Mouse (Mus musculus) hindbrain, postnatal 0 days (tissue): ENCODE results near the gene Grb7. TPM values are rescaled to one million over a fixed set of nuclear protein-coding genes. Genes with fewer than 3 reads are reported as not detected.
A peak's percentile ranks its signal among the peaks of the same experiment; 100 is the strongest.

Source experiments
- ATAC-seq: fragments of 200-750 bp; cut with Nextera tagmentation; 2 replicates; pipeline ENCODE4 v1.8.0; 2017; ENCODE audit warnings: mild to moderate bottlenecking, moderate TSS enrichment, moderate library complexity
- DNase-seq: peaks from one replicate; pipeline ENCODE4 v3.0.0-alpha.2; 2015; ENCODE audit warnings: low spot score
- H3K27ac ChIP-seq: fragments of 300-500 bp; sonication (generic); 2 replicates; pipeline ENCODE4 v1.5.1; 2014; ENCODE audit warnings: mild to moderate bottlenecking
- H3K27me3 ChIP-seq: fragments of 300-500 bp; sonication (generic); 2 replicates; pipeline ENCODE4 v1.6.1; 2014; ENCODE audit warnings: low read length, mixed read lengths; ENCODE audit not compliant: insufficient read depth
- H3K36me3 ChIP-seq: fragments of 300-500 bp; sonication (generic); 2 replicates; pipeline ENCODE4 v1.6.1; 2014; ENCODE audit warnings: low read length, mixed read lengths; ENCODE audit not compliant: insufficient read depth
- H3K4me1 ChIP-seq: fragments of 300-500 bp; sonication (generic); 2 replicates; pipeline ENCODE4 v1.6.1; 2014; ENCODE audit warnings: antibody characterized with exemption, low read length, mixed read lengths; ENCODE audit not compliant: insufficient read depth
- H3K4me2 ChIP-seq: fragments of 300-500 bp; sonication (generic); 2 replicates; pipeline ENCODE4 v1.6.1; 2014; ENCODE audit warnings: low read depth, mild to moderate bottlenecking, low read length, moderate library complexity, mixed read lengths
- H3K4me3 ChIP-seq: fragments of 300-500 bp; sonication (generic); 2 replicates; pipeline ENCODE4 v1.5.1; 2014; ENCODE audit warnings: low read length
- H3K9ac ChIP-seq: fragments of 300-500 bp; sonication (generic); replicated peaks from 2 replicates; pipeline ENCODE4 v1.6.1; 2014; ENCODE audit warnings: mild to moderate bottlenecking, low read length, moderate library complexity, mixed read lengths
- H3K9me3 ChIP-seq: fragments of 300-500 bp; sonication (generic); 2 replicates; pipeline ENCODE4 v1.6.1; 2016; ENCODE audit warnings: low read length, mixed read lengths
- CTCF ChIP-seq: IDR thresholded peaks from 2 replicates; pipeline ENCODE4 v1.5.1; 2016; ENCODE audit warnings: antibody characterized with exemption, control low read depth, low read depth
- whole genome bisulfite sequencing: fragments of 180-500 bp; shearing (Covaris S2); extraction: QIAGEN DNeasy Blood & Tissue Kit; methylation state at CpG from one replicate; pipeline ENCODE4 v1.1.7; 2014; 5-methylcytosine and 5-hydroxymethylcytosine counted together
- polyA plus RNA-seq: library from polyadenylated mRNA; unstranded; fragments of >200 nt; fragmentation: Nextera tagmentation; extraction: Ambion mirVana; gene quantifications from 2 replicates; pipeline ENCODE4 v1.2.1, GENCODE M21; 2015
- total RNA-seq: library from RNA; depleted of rRNA; stranded (reverse); fragments of >200 nt; gene quantifications from 2 replicates; pipeline ENCODE4 v1.2.3, GENCODE M21; 2014; rRNA removed

The Grb7 gene
- total RNA-seq (1.5 and 2.7 TPM in 2 replicates), polyA plus RNA-seq (1.7 and 2.0 TPM in 2 replicates)

DNA sequence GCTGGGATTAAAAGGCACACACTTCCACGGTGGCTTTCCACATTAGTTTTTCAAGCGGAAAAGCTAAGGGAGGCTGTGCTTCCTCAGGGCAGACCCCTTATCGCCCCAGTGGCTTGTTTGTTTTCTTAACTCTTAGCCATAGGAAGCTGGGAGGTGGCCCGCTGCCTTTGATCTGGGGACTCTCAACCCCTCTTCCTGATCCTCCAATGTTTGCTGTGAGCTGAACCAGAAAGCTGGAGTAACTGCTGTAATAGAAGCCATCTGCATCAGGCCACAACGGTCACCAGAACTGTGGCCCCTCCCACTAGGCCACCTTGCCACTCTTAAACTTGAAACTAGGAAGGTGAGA lies at the start of gene Grb7:
Gene Grb7 (plus strand): TSS at position 182 of the 349 bp plus-strand sequence.
- no peaks in the 10 kb centered on the region for H3K9me3 ChIP-seq
- H3K9ac ChIP-seq = 0 out of 2 replicates have a peak within 1 kb of the TSS, but pooled peaks have one; percentile 5
- H3K36me3 ChIP-seq = no peaks in the 10 kb centered on the region
- no peak within 1 kb of the TSS; the same call in 1 of the 2 replicates for H3K27ac ChIP-seq
- no peaks in the 10 kb centered on the region for H3K4me1 ChIP-seq
- peak within 1 kb of the TSS; percentile 29 for H3K4me3 ChIP-seq
- DNase-seq = no peak
- ATAC-seq = no peak
- WGBS = 20% methylated on average over 5 of the region's 5 CpGs
- peaks cover 16% of the 10 kb centered on the region; the same call in 1 of the 2 replicates for H3K27me3 ChIP-seq
- no peak for TF ChIP-seq CTCF
- peak within 1 kb of the TSS; percentile 37 for H3K4me2 ChIP-seq

DNA sequence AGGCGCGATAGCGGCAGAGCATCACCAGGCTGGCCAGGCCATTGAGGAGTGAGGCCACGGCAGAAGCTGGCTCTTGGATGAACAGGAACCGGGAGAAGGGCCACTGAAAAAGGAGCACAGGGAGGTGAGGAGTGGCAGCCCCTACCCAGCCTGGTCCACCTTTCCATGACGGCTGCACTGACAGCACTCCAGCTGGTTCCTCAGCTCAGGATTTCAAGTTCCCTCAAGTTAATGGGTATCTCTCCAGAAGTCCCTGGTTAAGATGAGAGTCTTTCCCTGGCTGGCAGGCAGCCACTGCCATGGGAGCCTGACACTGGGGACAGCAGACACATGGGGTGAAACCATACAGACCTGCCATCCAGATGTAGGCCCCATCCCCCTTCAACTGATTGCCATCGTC lies 48.2 kb upstream of the Grb7 start:
- ATAC-seq = no peak
- 84% methylated on average over 7 of the region's 7 CpGs for WGBS

DNA sequence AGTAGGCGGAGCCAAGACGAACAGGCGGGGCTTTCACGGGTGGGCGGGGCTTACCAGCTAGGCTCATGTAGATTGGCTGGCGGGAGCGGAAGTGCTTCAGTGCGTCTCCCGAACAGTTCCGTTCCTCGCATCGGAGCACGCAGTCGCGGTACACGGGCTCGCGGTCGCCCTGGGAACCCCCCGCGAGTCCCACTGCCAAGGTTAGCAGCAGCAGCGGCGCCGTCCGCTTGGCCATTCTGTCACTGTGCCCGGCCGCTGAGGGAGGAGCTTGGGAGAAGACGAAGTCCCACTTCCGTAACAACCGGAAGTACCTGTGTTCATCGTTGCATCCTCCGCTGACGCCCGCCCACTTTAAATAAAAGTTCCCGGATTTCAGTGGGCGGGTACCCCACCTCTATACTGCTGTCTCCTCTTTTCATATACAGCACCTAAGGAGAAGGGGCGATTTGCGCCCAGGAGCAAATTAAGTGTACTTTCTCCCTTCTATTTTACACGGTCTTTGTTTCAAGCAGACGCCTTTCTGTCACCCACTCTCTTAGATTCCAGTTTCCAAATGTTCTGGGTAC lies 46.0 kb upstream of the Grb7 start, which contains the start of gene Pgap3:
Gene Pgap3 (minus strand): TSS at position 330 of the 566 bp plus-strand sequence.
- Histone ChIP-seq H3K9ac (peak within 1 kb of the TSS; percentile 70), H3K4me1 (peaks cover 10% of the 10 kb centered on the region), H3K27me3 (no peaks in the 10 kb centered on the region; the same call in 1 of the 2 replicates), H3K36me3 (no peaks in the 10 kb centered on the region), H3K4me2 (peak within 1 kb of the TSS; percentile 83), H3K4me3 (peak within 1 kb of the TSS; percentile 54), H3K27ac (peak within 1 kb of the TSS; percentile 95), H3K9me3 (no peaks in the 10 kb centered on the region)
- no peak for TF ChIP-seq CTCF
- ATAC-seq = peak; percentile 96
- under 1% methylated on average over 40 of the region's 40 CpGs for WGBS
- DNase-seq = peak; percentile 95

More for the DNA sequence above, 48.2 kb upstream of the Grb7 start:
- Histone ChIP-seq H3K9ac (no peak overlapping the region), H3K9me3 (no peaks in the 10 kb centered on the region), H3K27ac (no peak overlapping the region), H3K36me3 (no peaks in the 10 kb centered on the region), H3K4me3 (no peak overlapping the region), H3K4me2 (no peak overlapping the region), H3K27me3 (no peaks in the 10 kb centered on the region), H3K4me1 (peaks cover 10% of the 10 kb centered on the region)
- no peak for TF ChIP-seq CTCF
- no peak for DNase-seq

DNA sequence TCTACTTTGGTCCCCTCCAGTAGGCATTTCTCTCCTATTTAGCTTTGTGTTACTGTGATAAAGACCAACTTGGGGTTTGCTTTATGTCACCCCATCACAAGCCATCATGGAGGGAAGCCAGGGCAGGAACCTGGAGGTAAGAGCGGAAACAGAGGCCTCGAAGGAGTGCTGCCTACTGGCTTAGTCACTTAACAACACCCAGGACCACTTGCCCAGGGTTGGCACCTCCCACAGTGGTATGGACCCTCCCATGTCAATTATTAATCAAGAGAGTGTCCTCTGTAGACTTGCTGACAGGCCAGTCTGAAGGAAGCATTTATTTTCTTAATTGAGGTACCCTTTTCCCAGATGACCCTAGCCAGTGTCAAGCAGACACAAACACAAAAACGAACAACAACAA lies 45.4 kb upstream of the Grb7 start:
- peak overlapping the region; percentile 83 for H3K4me2 ChIP-seq
- H3K27ac ChIP-seq = peak overlapping the region; percentile 95
- H3K36me3 ChIP-seq = no peaks in the 10 kb centered on the region
- no peaks in the 10 kb centered on the region; the same call in 1 of the 2 replicates for H3K27me3 ChIP-seq
- WGBS = 56% methylated on average over 3 of the region's 3 CpGs
- H3K4me3 ChIP-seq = peak overlapping the region; percentile 54
- H3K9me3 ChIP-seq = no peaks in the 10 kb centered on the region
- DNase-seq (no peak), ATAC-seq (no peak)
- H3K9ac ChIP-seq = peak overlapping the region; percentile 70
- no peak for TF ChIP-seq CTCF
- H3K4me1 ChIP-seq = peaks cover 10% of the 10 kb centered on the region

DNA sequence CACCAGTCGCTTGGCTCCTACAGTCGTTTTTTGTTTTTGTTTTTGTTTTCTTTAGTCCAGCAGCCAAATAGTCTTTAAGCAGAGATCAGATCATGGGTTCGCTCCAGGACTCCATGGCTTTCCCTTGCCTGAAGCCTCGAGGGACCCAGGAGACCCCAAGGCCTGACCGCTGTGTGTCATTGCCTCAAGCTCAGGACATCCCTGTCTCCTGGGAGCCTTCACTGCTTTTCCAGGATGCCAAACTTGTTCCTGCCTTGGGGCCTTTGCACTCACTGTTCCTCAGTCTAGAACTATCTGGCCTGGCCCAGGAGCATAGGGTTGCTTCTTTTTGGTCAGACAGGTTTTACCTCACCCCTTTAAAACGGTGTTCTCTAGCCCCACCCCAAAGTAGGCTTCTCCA lies 39.6 kb upstream of the Grb7 start:
- ATAC-seq = no peak
- DNase-seq = no peak
- Histone ChIP-seq H3K4me2 (no peak overlapping the region), H3K9ac (no peak overlapping the region), H3K36me3 (no peaks in the 10 kb centered on the region), H3K27me3 (no peaks in the 10 kb centered on the region; the same call in 1 of the 2 replicates), H3K27ac (no peak overlapping the region), H3K9me3 (no peaks in the 10 kb centered on the region), H3K4me3 (no peak overlapping the region), H3K4me1 (no peaks in the 10 kb centered on the region)
- WGBS = 72% methylated on average over 6 of the region's 6 CpGs
- TF ChIP-seq CTCF = no peak

DNA sequence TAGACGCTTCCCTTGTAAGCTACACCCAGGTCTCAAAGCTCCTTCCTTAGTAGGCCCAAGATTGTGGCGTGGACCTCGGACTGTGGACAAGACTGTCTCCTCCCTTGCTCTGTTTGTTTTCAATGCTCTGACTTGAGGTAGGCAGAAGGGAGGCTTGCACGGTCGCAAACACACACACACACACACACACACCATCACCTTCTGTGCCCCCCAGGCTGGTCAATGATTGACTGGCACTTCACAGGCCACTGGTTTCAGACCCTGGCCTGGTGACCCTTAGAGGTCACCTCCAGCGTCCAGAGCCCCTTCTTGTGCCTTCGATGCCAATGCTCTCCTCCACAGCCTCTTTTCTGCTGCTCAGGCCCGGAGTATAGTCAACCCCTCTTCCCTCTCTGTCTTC lies 37.3 kb upstream of the Grb7 start:
- TF ChIP-seq CTCF = no peak
- 38% methylated on average over 8 of the region's 8 CpGs for WGBS
- ATAC-seq (no peak), DNase-seq (no peak)
- Histone ChIP-seq H3K4me3 (no peak overlapping the region), H3K4me2 (0 out of 2 replicates have a peak overlapping the region, but pooled peaks have one; percentile 13), H3K27ac (peak overlapping the region; percentile 36; the same call in 1 of the 2 replicates), H3K4me1 (no peaks in the 10 kb centered on the region), H3K27me3 (peaks cover 5% of the 10 kb centered on the region), H3K36me3 (no peaks in the 10 kb centered on the region), H3K9ac (no peak overlapping the region), H3K9me3 (no peaks in the 10 kb centered on the region)

DNA sequence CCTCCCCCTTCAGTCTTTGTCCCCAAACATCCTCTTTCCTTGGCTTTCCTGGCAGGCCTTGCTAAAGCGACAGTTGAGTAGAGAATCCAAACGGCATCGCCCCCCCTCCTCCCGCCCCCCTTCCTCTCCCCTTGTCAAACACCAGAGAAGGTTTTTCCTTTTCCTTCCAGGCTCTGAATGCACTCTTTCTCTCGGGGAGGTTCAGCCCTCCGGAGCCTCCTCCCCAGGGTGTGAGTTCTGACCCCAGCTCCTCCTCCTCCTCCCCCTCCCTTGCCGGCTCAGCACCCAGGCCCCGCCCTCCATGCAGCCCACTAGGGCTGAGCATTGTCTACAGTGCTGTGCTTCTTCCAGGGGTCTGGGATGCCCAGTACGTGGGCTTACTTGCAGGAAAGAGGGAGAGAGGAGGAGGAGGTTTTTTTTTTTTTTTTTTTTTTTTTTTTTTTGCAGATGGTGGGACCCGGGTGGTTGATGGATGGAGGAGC lies 36.8 kb upstream of the Grb7 start:
- H3K4me1 ChIP-seq = no peaks in the 10 kb centered on the region
- H3K27ac ChIP-seq = peak overlapping the region; percentile 36; the same call in 1 of the 2 replicates

More for the DNA sequence above, 36.8 kb upstream of the Grb7 start:
- ATAC-seq (peak; percentile 55; the same call in 1 of the 2 replicates), DNase-seq (peak; percentile 46)
- Histone ChIP-seq H3K4me2 (0 out of 2 replicates have a peak overlapping the region, but pooled peaks have one; percentile 13), H3K9me3 (no peaks in the 10 kb centered on the region), H3K4me3 (no peak overlapping the region), H3K9ac (no peak overlapping the region), H3K27me3 (peaks cover 5% of the 10 kb centered on the region), H3K36me3 (no peaks in the 10 kb centered on the region)
- WGBS = 7% methylated on average over 8 of the region's 10 CpGs
- TF ChIP-seq CTCF = no peak
